Mouse (Mus musculus) limb, embryonic 15.5 days (tissue): ENCODE measurements around the gene Dapk2. TPM values are rescaled to one million over a fixed set of nuclear protein-coding genes. Genes with fewer than 3 reads are reported as not detected.
A peak's percentile ranks its signal among the peaks of the same experiment; 100 is the strongest.
"Not testable (repeated sequence)": the region's sequence is repeated elsewhere in the genome, so short reads cannot be mapped to it uniquely, and the experiment has no call there.

Source experiments
- ATAC-seq: fragments of 200-750 bp; cut with Nextera tagmentation; 2 replicates; pipeline ENCODE4 v1.8.0; 2017; ENCODE audit warnings: low read depth, moderate TSS enrichment; ENCODE audit not compliant: insufficient number of reproducible peaks, low FRiP score, low TSS enrichment
- H3K27ac ChIP-seq: fragments of 300-500 bp; sonication (generic); 2 replicates; pipeline ENCODE4 v1.5.1; 2015; ENCODE audit warnings: moderate library complexity, mild to moderate bottlenecking, inconsistent platforms
- H3K27me3 ChIP-seq: fragments of 300-500 bp; sonication (generic); 2 replicates; pipeline ENCODE4 v1.6.1; 2015; ENCODE audit warnings: inconsistent platforms
- H3K36me3 ChIP-seq: fragments of 300-500 bp; sonication (generic); 2 replicates; pipeline ENCODE4 v1.6.1; 2015; ENCODE audit warnings: inconsistent platforms
- H3K4me1 ChIP-seq: fragments of 300-500 bp; sonication (generic); 2 replicates; pipeline ENCODE4 v1.6.1; 2015; ENCODE audit warnings: inconsistent platforms
- H3K4me2 ChIP-seq: fragments of 300-500 bp; sonication (generic); 2 replicates; pipeline ENCODE4 v1.6.1; 2015; ENCODE audit warnings: mild to moderate bottlenecking, inconsistent platforms
- H3K4me3 ChIP-seq: fragments of 300-500 bp; sonication (generic); 2 replicates; pipeline ENCODE4 v1.5.1; 2015; ENCODE audit warnings: mild to moderate bottlenecking, inconsistent platforms
- H3K9ac ChIP-seq: fragments of 300-500 bp; sonication (generic); 2 replicates; pipeline ENCODE4 v1.6.1; 2015; ENCODE audit warnings: inconsistent platforms
- H3K9me3 ChIP-seq: fragments of 300-500 bp; sonication (generic); 2 replicates; pipeline ENCODE4 v1.6.1; 2016; ENCODE audit warnings: inconsistent platforms
- WGBS: fragments of 180-500 bp; shearing (Covaris S2); methylation state at CpG from one replicate; pipeline ENCODE4 v1.1.7; 2015; 5-methylcytosine and 5-hydroxymethylcytosine counted together
- polyA plus RNA-seq: library from polyadenylated mRNA; unstranded; fragments of >200 nt; fragmentation: Nextera tagmentation; extraction: Ambion mirVana; gene quantifications from 2 replicates; pipeline ENCODE4 v1.2.1, GENCODE M21; 2015

The Dapk2 gene
- polyA plus RNA-seq, 1 experiment from 2014 or later, result 4.6 TPM

- H3K27me3 ChIP-seq, H3K36me3 ChIP-seq, H3K4me3 ChIP-seq, H3K9me3 ChIP-seq, H3K4me2 ChIP-seq, ATAC-seq, H3K4me1 ChIP-seq, H3K27ac ChIP-seq, H3K9ac ChIP-seq: not testable (repeated sequence)
- 90% methylated on average over 2 of the region's 2 CpGs for WGBS
These were observed 127.2 kb downstream of the Dapk2 start for GRCm38 (mm10) chr9:66285241-66285640.

GRCm38 (mm10) chr9:66285901-66286300, 127.9 kb downstream of the Dapk2 start:
- Histone ChIP-seq H3K36me3 (no peaks in the 10 kb centered on the region), H3K27me3 (no peaks in the 10 kb centered on the region), H3K9me3 (no peaks in the 10 kb centered on the region), H3K27ac (no peak overlapping the region), H3K9ac (no peak overlapping the region), H3K4me2 (no peak overlapping the region), H3K4me3 (no peak overlapping the region), H3K4me1 (no peaks in the 10 kb centered on the region)
- ATAC-seq, result no peak
- 46% methylated on average over 7 of the region's 7 CpGs for WGBS

GRCm38 (mm10) chr9:66290727-66291126, 132.7 kb downstream of the Dapk2 start:
- no peak overlapping the region for H3K4me2 ChIP-seq
- ATAC-seq, result no peak

GRCm38 (mm10) chr9:66293319-66293718, 135.3 kb downstream of the Dapk2 start:
- no peaks in the 10 kb centered on the region for H3K36me3 ChIP-seq
- no peaks in the 10 kb centered on the region for H3K27me3 ChIP-seq
- H3K4me3 ChIP-seq, result no peak overlapping the region
- no peaks in the 10 kb centered on the region for H3K9me3 ChIP-seq
- H3K9ac ChIP-seq, result no peak overlapping the region
- WGBS, result 90% methylated on average over 2 of the region's 2 CpGs
- H3K27ac ChIP-seq, result no peak overlapping the region
- no peak overlapping the region for H3K4me2 ChIP-seq
- no peaks in the 10 kb centered on the region for H3K4me1 ChIP-seq
- no peak for ATAC-seq

More at GRCm38 (mm10) chr9:66290727-66291126, 132.7 kb downstream of the Dapk2 start:
- Histone ChIP-seq H3K4me3 (no peak overlapping the region), H3K9ac (no peak overlapping the region), H3K36me3 (no peaks in the 10 kb centered on the region), H3K27ac (no peak overlapping the region), H3K4me1 (no peaks in the 10 kb centered on the region), H3K27me3 (no peaks in the 10 kb centered on the region), H3K9me3 (no peaks in the 10 kb centered on the region)
- 82% methylated on average over 2 of the region's 2 CpGs for WGBS

GRCm38 (mm10) chr9:66294227-66294626, 136.2 kb downstream of the Dapk2 start:
- Histone ChIP-seq H3K36me3 (no peaks in the 10 kb centered on the region), H3K27me3 (no peaks in the 10 kb centered on the region), H3K4me2 (no peak overlapping the region), H3K4me1 (no peaks in the 10 kb centered on the region), H3K4me3 (no peak overlapping the region), H3K9ac (no peak overlapping the region), H3K9me3 (no peaks in the 10 kb centered on the region), H3K27ac (no peak overlapping the region)
- ATAC-seq, result no peak
- WGBS, result 89% methylated on average over 1 of the region's 1 CpGs

GRCm38 (mm10) chr9:66294980-66295410, 137.0 kb downstream of the Dapk2 start:
- no peak for ATAC-seq
- H3K9me3 ChIP-seq, result no peaks in the 10 kb centered on the region
- no peak overlapping the region for H3K9ac ChIP-seq
- H3K4me1 ChIP-seq, result no peaks in the 10 kb centered on the region
- H3K4me3 ChIP-seq, result no peak overlapping the region
- no peaks in the 10 kb centered on the region for H3K27me3 ChIP-seq
- WGBS, result 9% methylated on average over 3 of the region's 3 CpGs
- H3K4me2 ChIP-seq, result no peak overlapping the region
- no peak overlapping the region for H3K27ac ChIP-seq
- H3K36me3 ChIP-seq, result no peaks in the 10 kb centered on the region

- Histone ChIP-seq H3K27me3 (no peaks in the 10 kb centered on the region), H3K4me2 (no peak overlapping the region), H3K9ac (no peak overlapping the region), H3K4me1 (no peaks in the 10 kb centered on the region), H3K36me3 (no peaks in the 10 kb centered on the region), H3K9me3 (no peaks in the 10 kb centered on the region), H3K4me3 (no peak overlapping the region), H3K27ac (no peak overlapping the region)
- 59% methylated on average over 6 of the region's 6 CpGs for WGBS
- no peak for ATAC-seq
These were observed 137.6 kb downstream of the Dapk2 start for GRCm38 (mm10) chr9:66295577-66296120.

- H3K9me3 ChIP-seq, result no peaks in the 10 kb centered on the region
- no peak overlapping the region for H3K9ac ChIP-seq
- no peaks in the 10 kb centered on the region for H3K27me3 ChIP-seq
- H3K36me3 ChIP-seq, result no peaks in the 10 kb centered on the region
- H3K4me2 ChIP-seq, result no peak overlapping the region
- H3K4me3 ChIP-seq, result no peak overlapping the region
- ATAC-seq, result no peak
- no peak overlapping the region for H3K27ac ChIP-seq
- no peaks in the 10 kb centered on the region for H3K4me1 ChIP-seq
- WGBS, result 79% methylated on average over 4 of the region's 4 CpGs
These were observed 140.8 kb downstream of the Dapk2 start for GRCm38 (mm10) chr9:66298783-66299182.

GRCm38 (mm10) chr9:66300448-66301027, 142.5 kb downstream of the Dapk2 start:
- ATAC-seq, result no peak
- no peak overlapping the region for H3K27ac ChIP-seq
- H3K4me3 ChIP-seq, result no peak overlapping the region
- no peaks in the 10 kb centered on the region for H3K27me3 ChIP-seq
- no peaks in the 10 kb centered on the region for H3K9me3 ChIP-seq
- no peak overlapping the region for H3K4me2 ChIP-seq
- H3K36me3 ChIP-seq, result no peaks in the 10 kb centered on the region
- H3K4me1 ChIP-seq, result peaks cover 6% of the 10 kb centered on the region
- no peak overlapping the region for H3K9ac ChIP-seq
- WGBS, result 80% methylated on average over 2 of the region's 2 CpGs

GRCm38 (mm10) chr9:66304320-66305090, 146.5 kb downstream of the Dapk2 start:
- Histone ChIP-seq H3K9ac (no peak overlapping the region), H3K4me1 (peaks cover 8% of the 10 kb centered on the region), H3K9me3 (no peaks in the 10 kb centered on the region), H3K36me3 (no peaks in the 10 kb centered on the region), H3K27me3 (no peaks in the 10 kb centered on the region), H3K4me2 (no peak overlapping the region), H3K4me3 (no peak overlapping the region), H3K27ac (no peak overlapping the region)
- ATAC-seq, result no peak
- 73% methylated on average over 3 of the region's 3 CpGs for WGBS

- 31% methylated on average over 25 of the region's 25 CpGs for WGBS
- no peaks in the 10 kb centered on the region for H3K36me3 ChIP-seq
- H3K9me3 ChIP-seq, result no peaks in the 10 kb centered on the region
- H3K4me1 ChIP-seq, result peaks cover 8% of the 10 kb centered on the region
- no peak overlapping the region for H3K9ac ChIP-seq
- H3K27ac ChIP-seq, result no peak overlapping the region
- no peaks in the 10 kb centered on the region for H3K27me3 ChIP-seq
- peak overlapping the region; percentile 48 for H3K4me2 ChIP-seq
- H3K4me3 ChIP-seq, result peak overlapping the region; percentile 34
- ATAC-seq, result no peak
These were observed 147.4 kb downstream of the Dapk2 start for GRCm38 (mm10) chr9:66305121-66306112.
